Mouse (Mus musculus): Measurements from ENCODE around the gene Slc22a15.

- no peak for TF ChIP-seq CTCF (IDR thresholded peaks at IDR 0.05; ENCODE audit: borderline replicate concordance, control insufficient read depth, extremely low read depth, insufficient read depth, low read length, poor library complexity)
- TF ChIP-seq POLR2A (IDR thresholded peaks at IDR 0.05; ENCODE audit: control insufficient read depth, extremely low read depth, insufficient read depth, low read length, poor library complexity), result no peak
These were observed 94.2 kb downstream of the Slc22a15 start for GRCm38 (mm10) chr3:101829881-101830616.
